Mouse (Mus musculus): ENCODE data around the gene Vmn2r93. TPM values are rescaled to one million over a fixed set of nuclear protein-coding genes. Genes with fewer than 3 reads are reported as not detected.

Gene Vmn2r93
- total RNA-seq (2014; rRNA removed) (not detected in 2 replicates), polyA plus RNA-seq (2015; fragmentation: Nextera tagmentation; extraction: Ambion mirVana) (not detected in 2 replicates)

GRCm38 (mm10) chr17:18297799-18298198 is at the start of gene Vmn2r93:
TSS of gene Vmn2r93 (plus strand) at chr17:18298099.
- Histone ChIP-seq H3K9ac (no peak within 1 kb of the TSS), H3K36me3 (ENCODE audit: insufficient read depth) (no peaks in the 10 kb centered on the region), H3K4me2 (ENCODE audit: low read depth) (no peak within 1 kb of the TSS), H3K27ac (ENCODE audit: low read depth, low read length) (no peak within 1 kb of the TSS), H3K9me3 (ENCODE audit: low read length) (no peaks in the 10 kb centered on the region), H3K4me1 (ENCODE audit: insufficient read depth) (no peaks in the 10 kb centered on the region), H3K4me3 (ENCODE audit: low read depth, low read length) (no peak within 1 kb of the TSS), H3K27me3 (ENCODE audit: insufficient read depth, low read length) (no peaks in the 10 kb centered on the region)
- ATAC-seq (no peak), DNase-seq (no peak)
- no peak for TF ChIP-seq CTCF (IDR thresholded peaks at IDR 0.05; ENCODE audit: low read depth)
- 33% methylated on average over 1 of the region's 1 CpGs for WGBS

DNA sequence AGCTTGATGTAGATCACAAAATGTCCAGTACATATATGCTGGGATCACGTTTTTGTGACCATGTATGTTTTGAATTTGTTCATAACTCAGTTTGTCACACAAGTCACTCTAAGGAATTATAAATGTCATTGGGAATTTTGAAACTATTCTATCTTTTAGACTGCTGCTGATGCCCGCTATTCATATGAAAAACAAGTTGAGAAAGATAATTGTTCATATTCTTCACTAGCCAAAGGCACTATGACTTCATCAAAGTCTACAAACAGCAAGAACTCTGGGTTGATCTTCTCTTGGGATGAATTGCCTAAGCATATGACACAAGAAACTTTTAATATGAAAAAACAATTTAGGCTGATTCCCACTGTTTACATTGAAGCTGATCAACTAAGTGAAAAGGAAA is 20.2 kb upstream of the Vmn2r93 start, which contains the start of gene Vmn2r94:
TSS of gene Vmn2r94 (minus strand) at position 101 of the 400 bp plus-strand sequence.
- Histone ChIP-seq H3K36me3 (ENCODE audit: insufficient read depth) (no peaks in the 10 kb centered on the region), H3K9me3 (ENCODE audit: low read length) (no peaks in the 10 kb centered on the region), H3K27me3 (ENCODE audit: insufficient read depth, low read length) (no peaks in the 10 kb centered on the region), H3K4me3 (ENCODE audit: low read depth, low read length) (no peak within 1 kb of the TSS), H3K4me1 (ENCODE audit: insufficient read depth) (no peaks in the 10 kb centered on the region), H3K27ac (ENCODE audit: low read depth, low read length) (no peak within 1 kb of the TSS), H3K9ac (no peak within 1 kb of the TSS), H3K4me2 (ENCODE audit: low read depth) (no peak within 1 kb of the TSS)
- no peak for TF ChIP-seq CTCF (IDR thresholded peaks at IDR 0.05; ENCODE audit: low read depth)
- no peak for DNase-seq
- WGBS: 62% methylated on average over 2 of the region's 2 CpGs
- no peak for ATAC-seq

- Histone ChIP-seq H3K27me3 (ENCODE audit: insufficient read depth, low read length) (no peaks in the 10 kb centered on the region), H3K4me3 (ENCODE audit: low read depth, low read length) (no peak overlapping the region), H3K4me1 (ENCODE audit: insufficient read depth) (no peaks in the 10 kb centered on the region), H3K36me3 (ENCODE audit: insufficient read depth) (no peaks in the 10 kb centered on the region), H3K4me2 (ENCODE audit: low read depth) (no peak overlapping the region), H3K27ac (ENCODE audit: low read depth, low read length) (no peak overlapping the region), H3K9ac (no peak overlapping the region), H3K9me3 (ENCODE audit: low read length) (peaks cover 18% of the 10 kb centered on the region; the same call in 1 of the 2 replicates)
- TF ChIP-seq CTCF (IDR thresholded peaks at IDR 0.05; ENCODE audit: low read depth): no peak
- ATAC-seq: no peak
- DNase-seq: no peak
- 91% methylated on average over 2 of the region's 2 CpGs for WGBS
Measured at GRCm38 (mm10) chr17:18323031-18323430, 25.1 kb downstream of the Vmn2r93 start.

DNA sequence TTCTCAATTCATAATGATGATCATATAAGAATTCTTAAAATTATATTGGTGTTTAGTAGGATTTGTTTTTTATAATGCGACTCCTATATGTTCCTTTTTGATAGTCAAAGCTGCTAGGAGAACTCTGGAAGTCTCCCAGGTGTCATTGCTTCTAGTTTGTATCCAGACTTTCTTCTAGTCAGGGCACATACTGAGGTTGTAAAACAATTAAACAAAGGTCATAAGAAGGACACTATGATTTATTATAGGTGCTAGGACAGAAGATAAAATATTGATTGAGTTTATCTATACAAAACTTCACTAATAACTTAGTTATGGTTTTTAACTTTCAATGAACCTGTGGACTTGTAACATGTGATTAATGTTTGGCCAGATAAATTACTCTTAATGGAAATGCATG is 62.1 kb downstream of the Vmn2r93 start:
- H3K9ac ChIP-seq: no peak overlapping the region
- DNase-seq (no peak), ATAC-seq (no peak)
- no peak overlapping the region for H3K4me3 ChIP-seq (ENCODE audit: low read depth, low read length)
- H3K4me2 ChIP-seq (ENCODE audit: low read depth): no peak overlapping the region
- H3K36me3 ChIP-seq (ENCODE audit: insufficient read depth): no peaks in the 10 kb centered on the region
- 64% methylated on average over 1 of the region's 1 CpGs for WGBS
- H3K27me3 ChIP-seq (ENCODE audit: insufficient read depth, low read length): no peaks in the 10 kb centered on the region
- H3K4me1 ChIP-seq (ENCODE audit: insufficient read depth): no peaks in the 10 kb centered on the region
- no peak for TF ChIP-seq CTCF (IDR thresholded peaks at IDR 0.05; ENCODE audit: low read depth)
- peaks cover 5% of the 10 kb centered on the region; the same call in 1 of the 2 replicates for H3K9me3 ChIP-seq (ENCODE audit: low read length)
- no peak overlapping the region for H3K27ac ChIP-seq (ENCODE audit: low read depth, low read length)

DNA sequence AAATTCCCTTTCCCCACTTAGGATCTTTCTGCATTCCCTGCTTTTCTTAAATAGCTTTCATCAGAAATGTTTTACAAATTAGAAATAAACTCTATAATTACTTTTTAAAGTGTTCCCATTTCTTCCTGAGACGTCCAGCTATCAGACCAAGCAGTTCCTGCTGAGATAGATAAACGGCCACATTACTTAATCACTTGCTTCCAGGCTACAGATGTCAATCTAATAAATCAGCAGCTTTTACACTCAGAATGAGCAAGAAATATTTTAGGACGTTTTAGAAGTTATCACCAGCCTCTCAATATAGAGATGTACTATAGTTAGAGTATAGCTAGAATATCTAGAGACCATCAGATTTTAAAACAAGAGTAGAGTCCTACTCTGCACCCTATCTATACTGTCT is 62.7 kb downstream of the Vmn2r93 start:
- DNase-seq (no peak), ATAC-seq (no peak)
- 54% methylated on average over 3 of the region's 3 CpGs for WGBS
- H3K9ac ChIP-seq: no peak overlapping the region
- TF ChIP-seq CTCF (IDR thresholded peaks at IDR 0.05; ENCODE audit: low read depth): no peak
- no peaks in the 10 kb centered on the region for H3K27me3 ChIP-seq (ENCODE audit: insufficient read depth, low read length)
- no peaks in the 10 kb centered on the region for H3K36me3 ChIP-seq (ENCODE audit: insufficient read depth)
- no peak overlapping the region for H3K27ac ChIP-seq (ENCODE audit: low read depth, low read length)
- H3K4me3 ChIP-seq (ENCODE audit: low read depth, low read length): no peak overlapping the region
- H3K9me3 ChIP-seq (ENCODE audit: low read length): peaks cover 6% of the 10 kb centered on the region; the same call in 1 of the 2 replicates
- no peaks in the 10 kb centered on the region for H3K4me1 ChIP-seq (ENCODE audit: insufficient read depth)
- no peak overlapping the region for H3K4me2 ChIP-seq (ENCODE audit: low read depth)

Other genes starting within 250 kb of the Vmn2r93 start
- not detected in 2 replicates for gene Vmn2r124, start 248.7 kb upstream of the Vmn2r93 start, total RNA-seq (2014; rRNA removed)
- gene Vmn2r124, start 248.7 kb upstream of the Vmn2r93 start, polyA plus RNA-seq (2015; fragmentation: Nextera tagmentation; extraction: Ambion mirVana): not detected in 2 replicates
- gene Vmn2r91, start 213.1 kb upstream of the Vmn2r93 start, total RNA-seq (2014; rRNA removed): not detected in 2 replicates
- not detected in 2 replicates for gene Vmn2r91, start 213.1 kb upstream of the Vmn2r93 start, polyA plus RNA-seq (2015; fragmentation: Nextera tagmentation; extraction: Ambion mirVana)
- not detected in 2 replicates for gene Vmn2r92, start 146.2 kb upstream of the Vmn2r93 start, total RNA-seq (2014; rRNA removed)
- gene Vmn2r92, start 146.2 kb upstream of the Vmn2r93 start, polyA plus RNA-seq (2015; fragmentation: Nextera tagmentation; extraction: Ambion mirVana): not detected in 2 replicates
- not detected in 2 replicates for gene Vmn2r94, start 20.3 kb upstream of the Vmn2r93 start, total RNA-seq (2014; rRNA removed)
- gene Vmn2r94, start 20.3 kb upstream of the Vmn2r93 start, polyA plus RNA-seq (2015; fragmentation: Nextera tagmentation; extraction: Ambion mirVana): not detected in 2 replicates
- gene Vmn2r95, start 126.0 kb downstream of the Vmn2r93 start, total RNA-seq (2014; rRNA removed): not detected in 2 replicates
- not detected in 2 replicates for gene Vmn2r95, start 126.0 kb downstream of the Vmn2r93 start, polyA plus RNA-seq (2015; fragmentation: Nextera tagmentation; extraction: Ambion mirVana)

Data from forebrain, postnatal 0 days (tissue).